Mouse (Mus musculus): Measurements from ENCODE around the gene Zbtb24.

DNA sequence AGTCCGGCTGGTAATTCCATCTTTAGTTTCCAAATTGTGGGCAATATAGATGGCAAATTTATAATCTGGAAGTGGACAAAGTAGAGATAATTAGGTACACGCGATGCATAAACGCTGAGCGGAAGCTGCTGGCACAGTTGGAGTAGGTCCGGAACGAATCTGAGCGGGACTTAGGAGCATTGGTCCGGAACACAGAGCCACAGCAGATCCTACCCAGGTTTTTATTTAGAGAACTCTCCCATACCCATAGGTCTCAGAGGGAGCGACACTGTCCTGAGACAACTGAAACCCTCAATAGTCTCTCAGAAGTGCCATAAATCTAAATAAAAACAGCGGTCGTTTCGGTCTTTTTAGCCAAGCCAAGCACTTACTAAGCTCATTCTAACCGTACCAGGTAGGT lies 499 bp upstream of the Zbtb24 start:
- no peak for TF ChIP-seq CTCF (IDR thresholded peaks at IDR 0.05; ENCODE audit: control insufficient read depth, insufficient read depth, insufficient replicate concordance, low read depth, low read length)
- TF ChIP-seq POLR2A (IDR thresholded peaks at IDR 0.05; ENCODE audit: control insufficient read depth, low read depth, low read length): no peak

All from testis, adult 2 months (tissue).